Mouse (Mus musculus) heart, adult 9 months (tissue): ENCODE measurements at regions not wholly inside any gene's neighbourhood (a gene's known extent, or its start where the extent isn't known, plus 50 kb on each side); places are given as distances from the start of the nearest gene placed in this dataset.

Experiments
- DNase-seq, 2 experiments: peaks; one replicate each; pipeline ENCODE4 v3.0.0; 2022; ENCODE audit warnings: low spot score in 2 of 2

- DNase-seq: no peak
These were observed 193.8 kb downstream of the Rassf9 start for GRCm38 (mm10) chr10:102705848-102706247.

- DNase-seq: no peak
These were observed 182.8 kb downstream of the Rassf9 start for GRCm38 (mm10) chr10:102694810-102695209.

GRCm38 (mm10) chr10:102689966-102690365 is 177.9 kb downstream of the Rassf9 start:
- DNase-seq: peak; percentile 29 to 64

- DNase-seq: no peak
These were observed 174.8 kb downstream of the Rassf9 start for GRCm38 (mm10) chr10:102686667-102687397.

- peak; percentile 33 to 82 for DNase-seq
These were observed 173.9 kb downstream of the Rassf9 start for GRCm38 (mm10) chr10:102685833-102686434.

GRCm38 (mm10) chr10:102667359-102667758 is 155.3 kb downstream of the Rassf9 start:
- DNase-seq: no peak

GRCm38 (mm10) chr10:102659683-102660082 is 147.7 kb downstream of the Rassf9 start:
- no peak for DNase-seq

GRCm38 (mm10) chr10:102636507-102636906 is 124.5 kb downstream of the Rassf9 start:
- DNase-seq: peak in 1 of 2 experiments; percentile 24

- no peak for DNase-seq
These were observed 121.4 kb downstream of the Rassf9 start for GRCm38 (mm10) chr10:102633438-102633837.

- DNase-seq: no peak
These were observed 116.6 kb downstream of the Rassf9 start for GRCm38 (mm10) chr10:102628609-102629008.

GRCm38 (mm10) chr10:102623895-102624294 is 111.9 kb downstream of the Rassf9 start:
- no peak for DNase-seq

- no peak for DNase-seq
These were observed 110.6 kb downstream of the Rassf9 start for GRCm38 (mm10) chr10:102622583-102623008.

- no peak for DNase-seq
These were observed 106.7 kb downstream of the Rassf9 start for GRCm38 (mm10) chr10:102618711-102619110.

GRCm38 (mm10) chr10:102615962-102616595 is 104.1 kb downstream of the Rassf9 start:
- DNase-seq: no peak
